Mouse (Mus musculus) bone marrow macrophage, adult 2 months (primary cell): ENCODE data around the gene Cdh3.

Source experiments
- CTCF ChIP-seq: IDR thresholded peaks from 2 replicates; pipeline ENCODE4 v1.5.1; 2012; ENCODE audit warnings: low read depth, mild to moderate bottlenecking, low read length, moderate library complexity
- POLR2A ChIP-seq: IDR thresholded peaks from 2 replicates; pipeline ENCODE4 v1.6.1; 2012; ENCODE audit warnings: mild to moderate bottlenecking, low read depth, low read length, borderline replicate concordance

DNA sequence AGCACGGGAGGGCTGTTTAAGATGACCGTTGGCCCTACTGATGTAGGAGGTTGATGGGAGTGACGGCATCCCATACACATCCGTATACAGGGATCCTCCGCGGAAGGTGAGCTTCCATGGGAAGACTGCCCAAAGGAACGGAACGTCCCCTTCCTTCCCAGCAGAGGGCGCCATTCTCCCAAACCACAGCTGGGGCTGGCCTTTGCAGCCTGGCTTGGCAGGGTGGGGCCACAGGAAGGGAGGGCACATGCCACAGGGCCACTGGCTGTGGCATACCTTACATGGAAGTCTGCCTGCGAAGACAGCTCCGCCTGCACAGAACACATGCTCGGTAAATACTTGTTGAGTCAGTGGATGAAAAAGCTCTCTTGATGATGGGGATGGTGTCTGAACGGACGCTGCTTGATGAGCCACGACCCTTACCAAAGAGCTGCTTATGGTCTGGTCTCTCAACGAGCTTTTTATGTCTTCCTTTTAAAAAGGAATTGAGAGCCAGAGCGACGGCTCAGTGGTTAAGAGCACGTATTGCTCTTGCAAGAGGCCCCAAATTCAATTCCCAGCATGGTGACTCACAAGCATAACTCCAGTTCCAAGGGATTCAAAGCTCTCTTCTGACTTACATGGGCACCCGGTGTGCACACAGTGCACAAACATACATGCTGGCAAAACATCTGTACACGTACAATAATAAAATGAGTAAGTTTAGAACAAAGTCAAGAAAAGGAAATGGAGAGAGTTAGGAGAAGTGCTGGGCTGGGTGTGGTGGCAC, 50.6 kb downstream of the Cdh3 start:
- TF ChIP-seq POLR2A = no peak
- peak; percentile 86 for TF ChIP-seq CTCF
